Mouse (Mus musculus): ENCODE measurements at regions not wholly inside any gene's neighbourhood (a gene's known extent, or its start where the extent isn't known, plus 50 kb on each side); places are given as distances from the start of the nearest gene placed in this dataset.

- Histone ChIP-seq H3K4me3 (no peak overlapping the region), H3K9me3 (no peaks in the 10 kb centered on the region), H3K4me1 (replicated peaks) (0 out of 2 replicates have a peak, but pooled peaks cover 4% of the 10 kb centered on the region), H3K36me3 (no peaks in the 10 kb centered on the region), H3K27me3 (ENCODE audit: insufficient read depth, poor library complexity, severe bottlenecking) (no peaks in the 10 kb centered on the region), H3K27ac (no peak overlapping the region)
- 78% methylated on average over 6 of the region's 6 CpGs for WGBS
- DNase-seq (ENCODE audit: low spot score): no peak
Measured at GRCm38 (mm10) chr5:53366882-53367561, 98.9 kb upstream of the Rbpj start.

GRCm38 (mm10) chr5:53370272-53370671, 95.7 kb upstream of the Rbpj start:
- Histone ChIP-seq H3K9me3 (no peaks in the 10 kb centered on the region), H3K4me3 (no peak overlapping the region)
- WGBS: 83% methylated on average over 7 of the region's 7 CpGs

GRCm38 (mm10) chr5:53371638-53372037, 94.3 kb upstream of the Rbpj start:
- Histone ChIP-seq H3K27me3 (ENCODE audit: insufficient read depth, poor library complexity, severe bottlenecking) (no peaks in the 10 kb centered on the region), H3K4me1 (replicated peaks) (no peaks in the 10 kb centered on the region), H3K4me3 (no peak overlapping the region), H3K36me3 (no peaks in the 10 kb centered on the region), H3K9me3 (no peaks in the 10 kb centered on the region), H3K27ac (no peak overlapping the region)
- WGBS: 92% methylated on average over 3 of the region's 3 CpGs
- DNase-seq (ENCODE audit: low spot score): no peak

More at GRCm38 (mm10) chr5:53370272-53370671, 95.7 kb upstream of the Rbpj start:
- DNase-seq (ENCODE audit: low spot score): no peak
- no peaks in the 10 kb centered on the region for H3K36me3 ChIP-seq
- H3K4me1 ChIP-seq (replicated peaks): no peaks in the 10 kb centered on the region
- no peaks in the 10 kb centered on the region for H3K27me3 ChIP-seq (ENCODE audit: insufficient read depth, poor library complexity, severe bottlenecking)
- no peak overlapping the region for H3K27ac ChIP-seq

GRCm38 (mm10) chr5:53373315-53373714, 92.6 kb upstream of the Rbpj start:
- WGBS: 90% methylated on average over 2 of the region's 2 CpGs
- Histone ChIP-seq H3K4me3 (no peak overlapping the region), H3K9me3 (no peaks in the 10 kb centered on the region), H3K27ac (no peak overlapping the region), H3K4me1 (replicated peaks) (no peaks in the 10 kb centered on the region), H3K36me3 (no peaks in the 10 kb centered on the region), H3K27me3 (ENCODE audit: insufficient read depth, poor library complexity, severe bottlenecking) (no peaks in the 10 kb centered on the region)
- no peak for DNase-seq (ENCODE audit: low spot score)

GRCm38 (mm10) chr5:53376856-53377255, 89.1 kb upstream of the Rbpj start:
- Histone ChIP-seq H3K36me3 (no peaks in the 10 kb centered on the region), H3K27ac (no peak overlapping the region), H3K4me1 (replicated peaks) (0 out of 2 replicates have a peak, but pooled peaks cover 4% of the 10 kb centered on the region), H3K27me3 (ENCODE audit: insufficient read depth, poor library complexity, severe bottlenecking) (no peaks in the 10 kb centered on the region), H3K4me3 (no peak overlapping the region), H3K9me3 (no peaks in the 10 kb centered on the region)
- no peak for DNase-seq (ENCODE audit: low spot score)
- 65% methylated on average over 7 of the region's 7 CpGs for WGBS

GRCm38 (mm10) chr5:53377698-53378097, 88.3 kb upstream of the Rbpj start:
- Histone ChIP-seq H3K27me3 (ENCODE audit: insufficient read depth, poor library complexity, severe bottlenecking) (no peaks in the 10 kb centered on the region), H3K4me3 (no peak overlapping the region), H3K27ac (no peak overlapping the region), H3K36me3 (no peaks in the 10 kb centered on the region), H3K9me3 (no peaks in the 10 kb centered on the region), H3K4me1 (replicated peaks) (0 out of 2 replicates have a peak, but pooled peaks cover 4% of the 10 kb centered on the region)
- no peak for DNase-seq (ENCODE audit: low spot score)
- WGBS: 61% methylated on average over 2 of the region's 2 CpGs

GRCm38 (mm10) chr5:53378106-53378505, 87.8 kb upstream of the Rbpj start:
- H3K9me3 ChIP-seq: no peaks in the 10 kb centered on the region
- no peak overlapping the region for H3K27ac ChIP-seq
- H3K27me3 ChIP-seq (ENCODE audit: insufficient read depth, poor library complexity, severe bottlenecking): no peaks in the 10 kb centered on the region
- H3K4me3 ChIP-seq: no peak overlapping the region
- DNase-seq (ENCODE audit: low spot score): no peak
- no peaks in the 10 kb centered on the region for H3K36me3 ChIP-seq
- 0 out of 2 replicates have a peak, but pooled peaks cover 4% of the 10 kb centered on the region for H3K4me1 ChIP-seq (replicated peaks)

- H3K27ac ChIP-seq: no peak overlapping the region
- 0 out of 2 replicates have a peak, but pooled peaks cover 4% of the 10 kb centered on the region for H3K4me1 ChIP-seq (replicated peaks)
- no peaks in the 10 kb centered on the region for H3K27me3 ChIP-seq (ENCODE audit: insufficient read depth, poor library complexity, severe bottlenecking)
- no peaks in the 10 kb centered on the region for H3K36me3 ChIP-seq
- no peak for DNase-seq (ENCODE audit: low spot score)
- H3K9me3 ChIP-seq: no peaks in the 10 kb centered on the region
- WGBS: 92% methylated on average over 7 of the region's 7 CpGs
- H3K4me3 ChIP-seq: no peak overlapping the region
Measured at GRCm38 (mm10) chr5:53378599-53378998, 87.4 kb upstream of the Rbpj start.

- H3K27me3 ChIP-seq (ENCODE audit: insufficient read depth, poor library complexity, severe bottlenecking): no peaks in the 10 kb centered on the region
- H3K4me1 ChIP-seq (replicated peaks): 0 out of 2 replicates have a peak, but pooled peaks cover 4% of the 10 kb centered on the region
- H3K9me3 ChIP-seq: no peaks in the 10 kb centered on the region
- H3K27ac ChIP-seq: no peak overlapping the region
- no peaks in the 10 kb centered on the region for H3K36me3 ChIP-seq
- no peak for DNase-seq (ENCODE audit: low spot score)
- WGBS: 82% methylated on average over 17 of the region's 17 CpGs
- no peak overlapping the region for H3K4me3 ChIP-seq
Measured at GRCm38 (mm10) chr5:53379612-53380011, 86.3 kb upstream of the Rbpj start.

GRCm38 (mm10) chr5:53380203-53380602, 85.7 kb upstream of the Rbpj start:
- H3K4me1 ChIP-seq (replicated peaks): 0 out of 2 replicates have a peak, but pooled peaks cover 4% of the 10 kb centered on the region
- no peak for DNase-seq (ENCODE audit: low spot score)
- WGBS: 73% methylated on average over 3 of the region's 3 CpGs
- H3K27ac ChIP-seq: no peak overlapping the region
- no peaks in the 10 kb centered on the region for H3K36me3 ChIP-seq
- H3K4me3 ChIP-seq: no peak overlapping the region
- no peaks in the 10 kb centered on the region for H3K9me3 ChIP-seq
- H3K27me3 ChIP-seq (ENCODE audit: insufficient read depth, poor library complexity, severe bottlenecking): no peaks in the 10 kb centered on the region

- Histone ChIP-seq H3K27ac (no peak overlapping the region), H3K27me3 (ENCODE audit: insufficient read depth, poor library complexity, severe bottlenecking) (no peaks in the 10 kb centered on the region), H3K36me3 (no peaks in the 10 kb centered on the region), H3K4me3 (no peak overlapping the region), H3K9me3 (no peaks in the 10 kb centered on the region), H3K4me1 (replicated peaks) (0 out of 2 replicates have a peak, but pooled peaks cover 4% of the 10 kb centered on the region)
- DNase-seq (ENCODE audit: low spot score): no peak
- WGBS: 74% methylated on average over 13 of the region's 13 CpGs
Measured at GRCm38 (mm10) chr5:53381492-53382199, 84.3 kb upstream of the Rbpj start.

- no peak overlapping the region for H3K27ac ChIP-seq
- H3K36me3 ChIP-seq: no peaks in the 10 kb centered on the region
- no peaks in the 10 kb centered on the region for H3K9me3 ChIP-seq
- 0 out of 2 replicates have a peak, but pooled peaks cover 4% of the 10 kb centered on the region for H3K4me1 ChIP-seq (replicated peaks)
- no peak overlapping the region for H3K4me3 ChIP-seq
- no peaks in the 10 kb centered on the region for H3K27me3 ChIP-seq (ENCODE audit: insufficient read depth, poor library complexity, severe bottlenecking)
- WGBS: 91% methylated on average over 7 of the region's 7 CpGs
- DNase-seq (ENCODE audit: low spot score): no peak
Measured at GRCm38 (mm10) chr5:53384026-53384425, 81.9 kb upstream of the Rbpj start.

- 89% methylated on average over 3 of the region's 3 CpGs for WGBS
- Histone ChIP-seq H3K4me1 (replicated peaks) (0 out of 2 replicates have a peak, but pooled peaks cover 4% of the 10 kb centered on the region), H3K27me3 (ENCODE audit: insufficient read depth, poor library complexity, severe bottlenecking) (no peaks in the 10 kb centered on the region), H3K36me3 (no peaks in the 10 kb centered on the region), H3K27ac (no peak overlapping the region), H3K9me3 (no peaks in the 10 kb centered on the region), H3K4me3 (no peak overlapping the region)
- no peak for DNase-seq (ENCODE audit: low spot score)
Measured at GRCm38 (mm10) chr5:53385513-53386148, 80.3 kb upstream of the Rbpj start.
